Mouse (Mus musculus): Measurements from ENCODE around the gene Lin37.
A peak's percentile ranks its signal among the peaks of the same experiment; 100 is the strongest.

The Lin37 gene

GRCm38 (mm10) chr7:30559443-30559954, at the start of gene Lin37:
Lin37 (minus strand) TSS chr7:30559838.
- DNase-seq (ENCODE audit: low read depth, low spot score): peak; percentile 100

- no peak for DNase-seq (ENCODE audit: low read depth, low spot score)
These were observed 48.8 kb upstream of the Lin37 start for GRCm38 (mm10) chr7:30608476-30608875.

GRCm38 (mm10) chr7:30607706-30608309, 48.2 kb upstream of the Lin37 start:
- peak; percentile 58 for DNase-seq (ENCODE audit: low read depth, low spot score)

- DNase-seq (ENCODE audit: low read depth, low spot score): no peak
These were observed 45.3 kb upstream of the Lin37 start for GRCm38 (mm10) chr7:30604944-30605343.

- no peak for DNase-seq (ENCODE audit: low read depth, low spot score)
These were observed 44.8 kb upstream of the Lin37 start for GRCm38 (mm10) chr7:30604424-30604823.

- no peak for DNase-seq (ENCODE audit: low read depth, low spot score)
These were observed 42.9 kb upstream of the Lin37 start for GRCm38 (mm10) chr7:30602583-30602982.

GRCm38 (mm10) chr7:30600651-30601050, 41.0 kb upstream of the Lin37 start:
- no peak for DNase-seq (ENCODE audit: low read depth, low spot score)

DNA sequence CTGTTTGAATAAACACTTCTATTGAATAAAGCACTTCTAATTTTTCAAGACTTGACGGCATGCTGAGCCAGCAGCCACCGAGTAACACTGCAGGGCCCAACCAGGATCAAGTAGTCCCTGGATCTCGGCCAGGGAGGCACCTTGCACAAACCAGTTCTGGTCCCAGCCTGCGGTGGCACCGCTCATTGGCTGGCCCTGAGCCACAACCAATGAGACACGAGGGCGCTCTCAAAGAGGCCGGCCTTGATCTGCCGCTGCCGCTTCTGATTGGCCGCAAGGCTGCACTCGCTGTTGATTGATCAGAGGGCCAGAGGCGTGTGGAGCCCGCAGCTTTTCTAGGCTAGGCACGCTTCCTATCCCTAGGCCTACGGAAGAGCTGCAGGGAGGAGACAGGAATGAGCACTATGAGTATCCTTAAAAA, 40.3 kb upstream of the Lin37 start:
- peak; percentile 99 for DNase-seq (ENCODE audit: low read depth, low spot score)

DNA sequence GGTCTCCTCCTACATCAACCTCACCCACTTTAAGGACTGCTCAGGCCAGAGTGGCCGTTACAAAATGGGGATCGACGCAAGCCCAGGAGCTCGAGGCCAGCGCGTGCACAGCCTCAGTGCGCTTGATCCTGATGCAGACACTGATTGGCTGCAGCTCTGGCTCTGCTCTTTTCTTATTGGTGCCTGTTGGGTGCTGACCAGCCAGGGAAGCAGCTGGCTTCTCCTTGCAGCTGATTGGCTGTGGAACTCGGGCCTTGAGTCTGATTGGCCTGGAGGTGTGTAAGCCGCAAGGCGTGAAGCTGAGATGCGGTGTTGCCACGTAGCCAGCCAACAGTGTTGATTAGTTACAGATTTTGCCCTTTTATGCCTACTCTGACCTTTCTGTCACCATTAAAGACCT, 39.1 kb upstream of the Lin37 start, which contains the start of gene Zbtb32:
Gene Zbtb32 (minus strand): TSS at position 124 of the 400 bp plus-strand sequence.
- DNase-seq (ENCODE audit: low read depth, low spot score): no peak

DNA sequence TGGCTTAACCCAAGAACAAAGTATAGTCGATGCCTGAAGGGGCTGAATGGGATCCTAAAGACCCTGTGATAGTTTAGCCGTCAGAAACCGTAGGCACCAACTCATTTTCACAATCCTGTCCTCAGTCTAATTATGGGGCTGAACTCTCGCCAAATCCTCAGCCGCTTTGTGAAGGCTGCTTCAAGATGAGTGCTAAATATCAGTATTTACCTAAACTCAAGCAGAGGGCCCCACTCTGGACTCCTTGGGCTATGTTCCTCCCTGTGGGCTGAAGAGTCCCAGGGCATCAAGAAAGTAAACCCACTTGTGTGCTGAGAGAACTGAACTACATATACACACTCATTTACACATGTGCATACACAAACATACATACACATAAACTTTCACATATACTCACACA, 37.2 kb upstream of the Lin37 start:
- DNase-seq (ENCODE audit: low read depth, low spot score): no peak

DNA sequence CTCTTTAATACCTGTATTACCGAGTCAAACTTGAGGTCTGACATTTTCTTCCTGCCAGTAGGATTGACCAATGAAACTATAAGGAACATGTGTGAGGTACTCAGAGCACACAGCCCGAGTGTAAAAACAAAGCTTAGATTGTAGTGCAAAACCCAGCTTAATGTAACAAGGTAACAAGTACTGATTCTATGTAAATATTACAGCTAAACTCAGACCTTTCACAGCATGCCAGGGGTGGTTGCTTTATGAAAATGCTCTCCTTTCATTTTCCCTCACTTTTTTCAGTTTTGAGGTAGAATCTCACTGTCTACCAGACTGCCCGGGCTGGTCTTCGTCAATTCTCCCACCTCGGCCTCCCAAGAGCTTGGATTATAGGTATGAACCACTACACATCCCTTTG, 36.5 kb upstream of the Lin37 start:
- no peak for DNase-seq (ENCODE audit: low read depth, low spot score)

- no peak for DNase-seq (ENCODE audit: low read depth, low spot score)
These were observed 34.9 kb upstream of the Lin37 start for GRCm38 (mm10) chr7:30594510-30595024.

GRCm38 (mm10) chr7:30593579-30594509, 34.2 kb upstream of the Lin37 start:
- no peak for DNase-seq (ENCODE audit: low read depth, low spot score)

DNA sequence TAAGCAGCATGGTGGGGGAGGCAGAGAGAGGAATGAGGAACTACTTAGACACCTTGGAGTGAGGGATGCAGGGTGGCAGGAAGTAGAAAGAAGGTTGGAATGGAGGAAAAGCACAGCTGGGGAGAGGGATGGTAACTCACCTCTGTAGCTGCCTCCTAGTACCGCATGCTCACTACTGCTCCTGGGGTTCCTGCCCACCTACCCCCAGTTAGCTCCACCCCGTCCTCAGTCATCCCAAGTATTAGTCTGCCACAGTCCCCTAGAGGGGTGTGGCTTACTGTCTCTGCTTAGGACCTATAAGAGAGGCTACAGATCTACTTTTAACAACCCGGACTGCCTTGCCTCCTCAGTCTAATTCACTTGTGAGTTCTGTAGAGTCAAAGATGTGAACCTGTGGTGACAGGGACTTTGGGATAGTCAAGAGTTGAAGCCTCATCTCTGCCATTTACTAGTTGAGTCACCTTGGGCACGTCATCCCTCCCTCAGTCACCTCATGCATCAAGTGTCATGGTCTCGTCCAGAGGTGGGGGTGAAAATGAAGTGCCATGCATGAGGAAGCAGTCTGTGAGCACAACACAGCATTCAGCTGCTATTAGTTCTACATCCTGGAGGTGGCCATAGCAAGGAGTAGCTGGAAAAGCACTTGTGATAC, 33.3 kb upstream of the Lin37 start:
- DNase-seq (ENCODE audit: low read depth, low spot score): no peak

GRCm38 (mm10) chr7:30591605-30591951, 31.9 kb upstream of the Lin37 start:
- DNase-seq (ENCODE audit: low read depth, low spot score): no peak

DNA sequence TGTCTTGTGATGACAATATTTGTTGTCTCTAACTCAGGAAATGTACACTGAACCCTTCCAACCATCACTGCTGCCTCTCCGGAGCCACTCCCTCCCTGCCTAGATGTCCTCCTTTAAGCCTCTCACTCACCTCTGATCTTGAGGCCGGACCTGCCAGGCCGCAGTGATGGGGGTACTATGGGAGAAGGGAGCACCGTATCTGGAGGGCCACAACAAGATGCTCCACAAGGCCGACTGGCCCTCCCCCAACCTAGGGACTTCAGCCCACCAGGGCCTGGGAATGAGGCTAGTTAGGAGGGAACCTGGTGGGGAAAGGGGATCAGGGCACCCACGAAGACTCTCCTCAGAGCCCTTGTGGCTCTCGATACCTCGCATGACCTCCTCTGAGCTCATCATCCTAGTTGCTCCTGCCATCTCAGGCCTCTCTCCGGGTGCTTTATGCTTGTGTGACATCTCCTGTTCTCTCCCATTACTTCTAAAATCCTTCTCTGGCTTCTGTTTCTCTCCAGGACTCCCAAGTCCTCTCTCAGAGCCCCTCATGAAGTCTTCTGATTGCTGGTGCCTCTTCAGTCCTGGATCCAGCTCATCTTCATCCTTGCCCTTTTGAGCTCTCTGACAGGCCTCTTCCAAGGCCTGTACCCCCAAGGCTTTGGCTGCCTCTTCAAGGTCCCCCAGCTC, 31.4 kb upstream of the Lin37 start:
- no peak for DNase-seq (ENCODE audit: low read depth, low spot score)

DNA sequence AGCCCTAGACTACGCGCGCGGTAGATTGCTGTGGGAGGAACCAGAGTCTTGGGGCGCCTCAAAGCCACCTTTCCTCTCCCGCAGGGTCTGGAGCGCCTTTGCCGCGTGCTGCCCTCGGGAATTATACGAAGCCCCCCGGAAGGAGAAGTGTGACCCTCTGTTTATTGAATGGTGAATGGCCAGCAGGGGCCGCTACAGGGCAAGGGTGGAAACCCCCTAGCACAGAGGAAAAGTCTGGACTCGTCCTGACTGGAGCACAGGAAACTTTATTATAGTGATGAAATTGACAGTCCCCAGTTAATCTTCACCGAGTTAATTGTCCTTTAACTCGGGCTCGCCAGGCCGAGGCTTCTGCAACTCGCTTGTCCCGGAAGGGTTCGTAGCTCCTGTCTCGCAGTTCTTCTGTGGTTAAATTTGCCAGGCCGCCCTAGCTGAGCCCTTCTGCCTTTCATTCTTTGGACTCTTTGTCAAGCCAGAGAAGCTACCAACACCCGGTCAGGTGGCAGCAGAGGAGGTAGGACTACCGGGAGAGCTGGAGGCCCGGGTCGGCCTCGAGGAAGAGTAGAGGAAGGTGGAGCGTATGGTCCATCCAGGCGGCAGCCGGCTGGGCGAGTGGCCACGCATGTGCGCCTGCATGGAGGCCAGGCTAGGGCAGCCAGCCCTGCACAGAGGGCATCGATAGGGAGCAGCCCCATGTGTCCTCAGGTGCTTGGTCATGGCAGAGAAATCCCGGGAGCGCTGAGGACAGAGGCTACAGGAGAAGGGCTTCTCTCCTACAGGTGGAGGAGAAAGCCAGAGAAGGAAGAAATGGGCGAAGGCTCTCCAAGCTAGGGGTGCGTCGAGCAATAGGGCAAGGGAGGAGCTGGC, 30.0 kb upstream of the Lin37 start:
- peak; percentile 78 for DNase-seq (ENCODE audit: low read depth, low spot score)

DNA sequence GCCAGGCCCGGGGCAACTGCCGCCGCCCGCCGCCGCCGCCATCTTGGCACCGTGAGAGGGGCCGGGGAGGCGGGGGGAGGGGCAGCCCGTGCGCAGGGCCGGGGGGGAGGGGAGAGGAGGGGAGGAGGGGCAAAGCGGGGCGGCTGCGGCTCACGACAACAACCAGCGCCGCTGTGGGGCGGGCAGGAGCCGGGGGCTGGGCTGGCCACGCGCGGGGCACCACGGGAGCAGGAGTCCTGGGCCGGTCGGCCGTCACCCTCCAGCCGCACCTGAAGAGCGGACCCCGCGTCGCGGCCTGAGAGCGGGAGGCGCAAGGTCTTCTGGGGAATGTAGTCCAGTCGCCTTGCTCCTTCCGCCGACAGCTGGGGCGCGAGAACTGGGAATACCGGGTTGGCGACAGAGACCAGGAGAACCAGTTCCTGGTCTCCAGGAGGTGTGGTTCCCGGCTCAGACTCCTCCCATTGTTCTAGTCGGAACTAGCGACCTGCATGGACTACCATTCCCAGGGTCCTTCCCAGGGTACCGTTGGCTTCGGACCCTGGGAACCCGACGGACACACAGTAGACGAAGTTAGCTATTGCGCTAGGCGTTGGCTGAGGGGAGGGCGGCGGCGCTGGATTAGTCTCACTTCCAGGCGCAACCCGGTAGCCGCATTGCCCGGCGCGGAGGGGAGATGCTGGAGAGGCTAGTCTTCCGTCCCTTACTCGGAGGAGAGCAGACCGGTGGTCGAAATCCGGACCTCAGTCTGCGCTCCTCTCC, 29.2 kb upstream of the Lin37 start, which contains the start of gene Kmt2b:
Gene Kmt2b (minus strand): TSS at position 51 of the 759 bp plus-strand sequence.
- peak; percentile 99 for DNase-seq (ENCODE audit: low read depth, low spot score)

DNA sequence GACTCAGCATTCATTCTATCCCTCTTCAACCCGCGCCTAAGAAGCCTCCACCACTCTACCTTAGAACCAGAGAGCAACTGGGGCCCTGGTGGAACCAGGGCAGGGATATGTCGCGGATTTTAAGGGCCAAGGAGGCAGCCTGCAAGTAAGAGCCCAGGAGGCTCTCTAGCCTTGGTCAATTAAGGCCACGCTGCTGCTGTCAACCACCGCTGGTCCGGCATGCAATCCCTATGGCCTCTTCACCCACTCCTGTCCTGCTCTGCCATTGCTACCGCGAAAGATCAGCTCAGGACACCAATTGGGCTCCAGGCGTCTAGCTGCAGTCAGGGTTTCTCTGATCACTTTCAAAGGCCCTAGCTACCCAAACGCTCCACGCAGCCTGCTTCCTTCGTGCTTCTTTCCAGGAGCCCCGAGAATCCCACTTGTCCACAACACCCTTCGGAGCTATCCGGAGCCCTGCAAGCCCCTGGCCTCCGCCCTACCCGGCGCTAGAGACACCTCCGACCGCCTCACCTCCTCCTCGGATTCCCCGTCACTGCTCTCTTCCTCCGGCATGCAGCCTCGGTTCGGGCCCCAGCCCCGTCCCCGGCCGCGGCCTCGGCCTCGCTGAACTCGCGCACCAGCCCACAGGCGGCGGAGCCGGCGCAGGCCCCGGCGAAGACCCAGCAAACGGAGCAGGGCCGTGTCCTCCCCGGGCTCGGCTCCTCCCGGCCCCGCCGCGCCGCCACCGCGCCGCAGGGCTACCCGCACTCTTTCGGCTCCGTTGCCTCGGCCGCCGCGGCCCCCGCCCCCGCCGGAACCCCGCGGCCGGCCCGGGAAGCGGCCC, 28.4 kb upstream of the Lin37 start:
- DNase-seq (ENCODE audit: low read depth, low spot score): peak; percentile 42

Data from brain, adult 2 months (tissue).